Mouse (Mus musculus): ENCODE data around the gene Galp.
"Not testable (repeated sequence)": the region's sequence is repeated elsewhere in the genome, so short reads cannot be mapped to it uniquely, and the experiment has no call there.

The Galp gene

GRCm38 (mm10) chr7:6254451-6254850 is 57.6 kb downstream of the Galp start:
- no peak for DNase-seq (ENCODE audit: inconsistent age in 2 of 2, low spot score in 1 of 2)

- DNase-seq (ENCODE audit: inconsistent age in 2 of 2, low spot score in 1 of 2): no peak
These were observed 60.5 kb downstream of the Galp start for GRCm38 (mm10) chr7:6257386-6257785.

- DNase-seq (ENCODE audit: inconsistent age in 2 of 2, low spot score in 1 of 2): no peak
These were observed 61.6 kb downstream of the Galp start for GRCm38 (mm10) chr7:6258232-6259220.

- DNase-seq (ENCODE audit: inconsistent age in 2 of 2, low spot score in 1 of 2): not testable (repeated sequence)
These were observed 63.1 kb downstream of the Galp start for GRCm38 (mm10) chr7:6260004-6260403.

GRCm38 (mm10) chr7:6262120-6262519 is 65.2 kb downstream of the Galp start:
- DNase-seq (ENCODE audit: inconsistent age in 2 of 2, low spot score in 1 of 2): no peak

GRCm38 (mm10) chr7:6262984-6263383 is 66.1 kb downstream of the Galp start:
- DNase-seq (ENCODE audit: inconsistent age in 2 of 2, low spot score in 1 of 2): no peak

- peak; percentile 17 to 61 for DNase-seq (ENCODE audit: inconsistent age in 2 of 2, low spot score in 1 of 2)
These were observed 68.8 kb downstream of the Galp start for GRCm38 (mm10) chr7:6265695-6266094.

Measured in adrenal gland, adult (tissue).